In the genomic region with DNA sequence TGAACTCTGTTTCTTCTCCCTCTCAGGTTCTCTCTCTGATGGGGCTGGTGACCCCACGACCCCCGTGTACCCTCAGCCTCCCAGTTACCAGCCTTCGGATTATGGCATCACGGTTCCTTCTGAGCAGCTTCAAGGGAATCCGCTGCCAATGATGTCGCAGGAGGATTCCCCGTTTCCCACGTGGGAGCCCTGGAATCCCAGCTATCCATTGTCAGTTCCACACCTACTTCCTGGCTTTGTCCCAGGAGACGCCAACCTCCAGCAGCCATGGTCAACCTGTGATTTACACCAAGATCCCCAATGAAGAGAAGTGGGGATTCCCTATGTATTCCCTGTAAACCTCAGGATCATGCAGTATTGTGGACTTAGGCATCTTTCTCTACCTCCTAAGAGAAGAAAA, we compare ENCODE assay signal across 38 mouse cellular contexts. TPM values are rescaled to one million over a fixed set of nuclear protein-coding genes. Genes with fewer than 3 reads are reported as not detected.
"Had no signal": no experiment of that assay in that cellular context is flagged by ENCODE, and none has a peak within 500 bp of the region (broad histone marks: within the 10 kb centered on the region; RNA-seq: fewer than 3 reads in every experiment).

No protein-coding gene starts in this region.

- H3K36me3 ChIP-seq: heart, embryonic 12.5 days; hindbrain, embryonic 13.5 days; hindbrain, embryonic 15.5 days; limb, embryonic 13.5 days; limb, embryonic 15.5 days; liver, embryonic 12.5 days had no signal

- H3K4me3 ChIP-seq: heart, embryonic 12.5 days; hindbrain, embryonic 13.5 days; hindbrain, embryonic 15.5 days; layer of hippocampus, adult 2 months; limb, embryonic 13.5 days; limb, embryonic 15.5 days; liver, embryonic 12.5 days had no signal

- H3K9me3 ChIP-seq: heart, embryonic 12.5 days; hindbrain, embryonic 13.5 days; hindbrain, embryonic 15.5 days; limb, embryonic 13.5 days; limb, embryonic 15.5 days; liver, embryonic 12.5 days had no signal

- DNase-seq: gastrocnemius, postnatal 14 days; gastrocnemius, postnatal 36 days; heart, adult 18-20 months; heart, postnatal 10 days; kidney, adult 18-20 months; kidney, adult 8-10 months; kidney, postnatal 10 days; kidney, postnatal 25 days; kidney, postnatal 4 days; layer of hippocampus, postnatal 36 days; left cerebral cortex, postnatal 4 days had no signal

- H3K9ac ChIP-seq: heart, embryonic 12.5 days; hindbrain, embryonic 13.5 days; hindbrain, embryonic 15.5 days; limb, embryonic 13.5 days; limb, embryonic 15.5 days; liver, embryonic 12.5 days; liver, embryonic 14.5 days had no signal

- H3K27me3 ChIP-seq: heart, embryonic 12.5 days; hindbrain, embryonic 13.5 days; hindbrain, embryonic 15.5 days; limb, embryonic 13.5 days; limb, embryonic 15.5 days had no signal

- H3K27ac ChIP-seq: hindbrain, embryonic 13.5 days; hindbrain, embryonic 15.5 days; hindbrain, postnatal 0 days; layer of hippocampus, adult 2 months; limb, embryonic 13.5 days; limb, embryonic 15.5 days; liver, embryonic 12.5 days; liver, embryonic 14.5 days had no signal

- ATAC-seq: hindbrain, postnatal 0 days; intestine, embryonic 16.5 days; liver, embryonic 12.5 days had no signal

- H3K4me2 ChIP-seq: heart, embryonic 12.5 days; hindbrain, embryonic 13.5 days; hindbrain, embryonic 15.5 days; limb, embryonic 13.5 days; limb, embryonic 15.5 days; liver, embryonic 12.5 days had no signal

- H3K4me1 ChIP-seq: heart, embryonic 12.5 days; hindbrain, embryonic 13.5 days; hindbrain, embryonic 15.5 days; limb, embryonic 13.5 days; limb, embryonic 15.5 days; liver, embryonic 12.5 days had no signal

RNA-seq across cellular contexts. Expression of a gene that starts 14.4 kb away (rescaled TPM):
- total RNA-seq: gastrocnemius, adult 18-20 months; gastrocnemius, adult 8-10 months; gastrocnemius, postnatal 14 days; gastrocnemius, postnatal 36 days; heart, adult 18-20 months; heart, postnatal 10 days; heart, postnatal 25 days; hematopoietic stem cell, adult 5-6 weeks; hindbrain, postnatal 0 days; layer of hippocampus, adult 2 months; layer of hippocampus, postnatal 10 days; layer of hippocampus, postnatal 36 days; left cerebral cortex, adult 18-20 months; left cerebral cortex, adult 8-10 months; left cerebral cortex, postnatal 10 days; left cerebral cortex, postnatal 25 days; left cerebral cortex, postnatal 4 days; liver, adult 2 months had no signal
- polyA plus RNA-seq: heart, embryonic 12.5 days; heart, embryonic 14.5 days; heart, embryonic 16.5 days; hindbrain, embryonic 11.5 days; hindbrain, embryonic 13.5 days; hindbrain, embryonic 15.5 days; hindbrain, postnatal 0 days; intestine, embryonic 14.5 days; intestine, embryonic 16.5 days; kidney, embryonic 14.5 days; kidney, embryonic 16.5 days; limb, embryonic 13.5 days; limb, embryonic 15.5 days; liver, adult 2 months; liver, embryonic 12.5 days; liver, embryonic 14.5 days; liver, embryonic 16.5 days had no signal

RNA-seq across cellular contexts. Expression of a gene that starts 28.2 kb away (rescaled TPM):
- total RNA-seq: gastrocnemius, adult 18-20 months; gastrocnemius, adult 8-10 months; gastrocnemius, postnatal 14 days; gastrocnemius, postnatal 36 days; heart, adult 18-20 months; heart, postnatal 10 days; hematopoietic stem cell, adult 5-6 weeks; hindbrain, postnatal 0 days; layer of hippocampus, postnatal 10 days; layer of hippocampus, postnatal 36 days; left cerebral cortex, adult 18-20 months; left cerebral cortex, adult 8-10 months; left cerebral cortex, postnatal 10 days; left cerebral cortex, postnatal 25 days; left cerebral cortex, postnatal 4 days had no signal
- polyA plus RNA-seq: heart, embryonic 14.5 days had no signal
